Mouse (Mus musculus) kidney, postnatal 10 days (tissue): ENCODE measurements around the gene Zfp317.
"Not testable (repeated sequence)": the region's sequence is repeated elsewhere in the genome, so short reads cannot be mapped to it uniquely, and the experiment has no call there.

Experiments
- DNase-seq: peaks from one replicate; pipeline ENCODE4 v3.0.0; 2021; ENCODE audit warnings: mixed read lengths

The Zfp317 gene

GRCm38 (mm10) chr9:19621843-19622822 lies at the start of gene Zfp317:
TSS of gene Zfp317 (plus strand) at chr9:19622102.
- peak; percentile 88 for DNase-seq

GRCm38 (mm10) chr9:19582317-19582716 lies 39.6 kb upstream of the Zfp317 start, which contains the start of gene Olfr855:
TSS of gene Olfr855 (plus strand) at chr9:19582617.
- DNase-seq, result no peak

GRCm38 (mm10) chr9:19621297-19621696 lies 605 bp upstream of the Zfp317 start:
- no peak for DNase-seq

GRCm38 (mm10) chr9:19629574-19629973 lies 7.7 kb downstream of the Zfp317 start:
- DNase-seq, result no peak

- no peak for DNase-seq
Observed at GRCm38 (mm10) chr9:19645193-19645592, 23.3 kb downstream of the Zfp317 start.

- DNase-seq, result no peak
Observed at GRCm38 (mm10) chr9:19690281-19690680, 68.4 kb downstream of the Zfp317 start.

- DNase-seq, result no peak
Observed at GRCm38 (mm10) chr9:19691426-19691825, 69.5 kb downstream of the Zfp317 start.

GRCm38 (mm10) chr9:19692430-19692829 lies 70.5 kb downstream of the Zfp317 start:
- DNase-seq, result no peak

GRCm38 (mm10) chr9:19694285-19694684 lies 72.4 kb downstream of the Zfp317 start:
- not testable (repeated sequence) for DNase-seq

- not testable (repeated sequence) for DNase-seq
Observed at GRCm38 (mm10) chr9:19694898-19695379, 73.0 kb downstream of the Zfp317 start.
